16 mouse cellular contexts compared by ENCODE assay signal in genomic region chr8:70490880-70491495, GRCm38 (mm10). TPM values are rescaled to one million over a fixed set of nuclear protein-coding genes. Genes with fewer than 3 reads are reported as not detected.
DNase-seq lines count a peak whose midpoint lies in the region; ATAC-seq and TF ChIP-seq lines count a peak whose summit lies in the region.
"Had no signal": no experiment of that assay in that cellular context is flagged by ENCODE, and none has a peak within 500 bp of the region (broad histone marks: within the 10 kb centered on the region; RNA-seq: fewer than 3 reads in every experiment).

No protein-coding gene starts in this region.

- no peak overlapping the region for H3K9ac ChIP-seq in intestine, postnatal 0 days (ENCODE audit: low read depth, low read length)
- H3K9ac ChIP-seq in intestine, embryonic 16.5 days (ENCODE audit: low read depth, low read length), result no peak overlapping the region
- H3K9ac ChIP-seq in neural tube, embryonic 15.5 days (replicated peaks), result no peak overlapping the region
- peak overlapping the region; percentile 58 for H3K9ac ChIP-seq in embryonic facial prominence, embryonic 13.5 days
- no peak overlapping the region for H3K9ac ChIP-seq in neural tube, embryonic 11.5 days (ENCODE audit: low read length)
- H3K9ac ChIP-seq: liver, embryonic 12.5 days had no signal

- DNase-seq in neural tube, embryonic 10.5 days (ENCODE audit: extremely low spot score, low spot score), result peak; percentile 59
- no peak for DNase-seq in neural tube, embryonic 11.5 days (ENCODE audit: low spot score)
- DNase-seq: adrenal gland, postnatal 25 days; gastrocnemius, postnatal 14 days had no signal

- H3K27ac ChIP-seq in intestine, postnatal 0 days (ENCODE audit: low read depth, low read length), result no peak overlapping the region
- no peak overlapping the region for H3K27ac ChIP-seq in intestine, embryonic 16.5 days (ENCODE audit: low read length)
- no peak overlapping the region for H3K27ac ChIP-seq in neural tube, embryonic 15.5 days (replicated peaks)
- H3K27ac ChIP-seq in embryonic facial prominence, embryonic 13.5 days, result peak overlapping the region; percentile 89
- no peak overlapping the region for H3K27ac ChIP-seq in neural tube, embryonic 11.5 days (ENCODE audit: low read depth, low read length)
- H3K27ac ChIP-seq: left cerebral cortex, adult 2 months; liver, embryonic 12.5 days; stomach, postnatal 0 days had no signal

- no peak for TF ChIP-seq CTCF in intestine, postnatal 0 days (IDR thresholded peaks at IDR 0.05; ENCODE audit: low read depth)

- H3K36me3 ChIP-seq in intestine, postnatal 0 days (ENCODE audit: control insufficient read depth, insufficient read depth), result no peaks in the 10 kb centered on the region
- no peaks in the 10 kb centered on the region for H3K36me3 ChIP-seq in intestine, embryonic 16.5 days (ENCODE audit: control insufficient read depth, insufficient read depth, low read length)
- no peaks in the 10 kb centered on the region for H3K36me3 ChIP-seq in neural tube, embryonic 15.5 days
- no peaks in the 10 kb centered on the region for H3K36me3 ChIP-seq in embryonic facial prominence, embryonic 13.5 days
- H3K36me3 ChIP-seq in neural tube, embryonic 11.5 days (ENCODE audit: control insufficient read depth, insufficient read depth, low read length), result no peaks in the 10 kb centered on the region
- H3K36me3 ChIP-seq: liver, embryonic 12.5 days had no signal

- WGBS in intestine, postnatal 0 days, result 6% methylated on average over 20 of the region's 20 CpGs
- 6% methylated on average over 20 of the region's 20 CpGs for WGBS in intestine, embryonic 16.5 days
- WGBS in neural tube, embryonic 15.5 days, result 1% methylated on average over 20 of the region's 20 CpGs
- 3% methylated on average over 20 of the region's 20 CpGs for WGBS in embryonic facial prominence, embryonic 13.5 days
- WGBS in neural tube, embryonic 11.5 days, result 2% methylated on average over 20 of the region's 20 CpGs

- no peak overlapping the region for H3K4me3 ChIP-seq in intestine, postnatal 0 days (ENCODE audit: low read depth, low read length)
- H3K4me3 ChIP-seq in intestine, embryonic 16.5 days (ENCODE audit: low read length), result no peak overlapping the region
- H3K4me3 ChIP-seq in neural tube, embryonic 15.5 days (replicated peaks), result no peak overlapping the region
- peak overlapping the region; percentile 66 for H3K4me3 ChIP-seq in embryonic facial prominence, embryonic 13.5 days
- H3K4me3 ChIP-seq in neural tube, embryonic 11.5 days (ENCODE audit: low read depth, low read length), result peak overlapping the region; percentile 4; the same call in 1 of the 2 replicates
- H3K4me3 ChIP-seq: left cerebral cortex, adult 2 months; liver, embryonic 12.5 days had no signal

- ATAC-seq in intestine, postnatal 0 days, result no peak
- ATAC-seq in intestine, embryonic 16.5 days, result no peak
- ATAC-seq in neural tube, embryonic 15.5 days (ENCODE audit: low FRiP score), result no peak
- ATAC-seq in embryonic facial prominence, embryonic 13.5 days (ENCODE audit: insufficient number of reproducible peaks, insufficient read depth, low FRiP score, low TSS enrichment, low read depth), result no peak
- no peak for ATAC-seq in neural tube, embryonic 11.5 days (ENCODE audit: insufficient read depth, low FRiP score, low TSS enrichment)
- no peak for ATAC-seq in erythroblast, adult 5-6 weeks (replicated peaks; ENCODE audit: low FRiP score, poor library complexity, severe bottlenecking)
- ATAC-seq: forebrain, embryonic 16.5 days; liver, embryonic 12.5 days had no signal

- peaks cover 98% of the 10 kb centered on the region for H3K27me3 ChIP-seq in intestine, postnatal 0 days (replicated peaks; ENCODE audit: control insufficient read depth, insufficient read depth, low read length)
- H3K27me3 ChIP-seq in intestine, embryonic 16.5 days (replicated peaks; ENCODE audit: control insufficient read depth, insufficient read depth, low read length), result peaks cover 98% of the 10 kb centered on the region
- peaks cover 93% of the 10 kb centered on the region for H3K27me3 ChIP-seq in neural tube, embryonic 15.5 days (replicated peaks)
- H3K27me3 ChIP-seq in embryonic facial prominence, embryonic 13.5 days, result peaks cover 96% of the 10 kb centered on the region
- peaks cover 96% of the 10 kb centered on the region for H3K27me3 ChIP-seq in neural tube, embryonic 11.5 days (ENCODE audit: control insufficient read depth, insufficient read depth, low read length)

- 0 out of 2 replicates have a peak overlapping the region, but pooled peaks have one; percentile 13 for H3K4me2 ChIP-seq in intestine, postnatal 0 days (replicated peaks; ENCODE audit: low read depth)
- H3K4me2 ChIP-seq in intestine, embryonic 16.5 days (ENCODE audit: low read depth, low read length), result no peak overlapping the region
- H3K4me2 ChIP-seq in neural tube, embryonic 15.5 days, result no peak overlapping the region
- H3K4me2 ChIP-seq in embryonic facial prominence, embryonic 13.5 days, result peak overlapping the region; percentile 82
- H3K4me2 ChIP-seq in neural tube, embryonic 11.5 days (ENCODE audit: low read depth), result no peak overlapping the region
- H3K4me2 ChIP-seq: liver, embryonic 12.5 days had no signal

- peaks cover 6% of the 10 kb centered on the region; the same call in 1 of the 2 replicates for H3K4me1 ChIP-seq in intestine, postnatal 0 days (replicated peaks; ENCODE audit: control insufficient read depth, insufficient read depth, low read length)
- H3K4me1 ChIP-seq in intestine, embryonic 16.5 days (ENCODE audit: control insufficient read depth, insufficient read depth, low read length), result peaks cover 44% of the 10 kb centered on the region
- peaks cover 76% of the 10 kb centered on the region for H3K4me1 ChIP-seq in neural tube, embryonic 15.5 days
- H3K4me1 ChIP-seq in embryonic facial prominence, embryonic 13.5 days, result peaks cover 92% of the 10 kb centered on the region
- H3K4me1 ChIP-seq in neural tube, embryonic 11.5 days (ENCODE audit: control insufficient read depth, insufficient read depth, low read length), result peaks cover 38% of the 10 kb centered on the region

- no peaks in the 10 kb centered on the region for H3K9me3 ChIP-seq in intestine, postnatal 0 days (ENCODE audit: control insufficient read depth)
- no peaks in the 10 kb centered on the region for H3K9me3 ChIP-seq in intestine, embryonic 16.5 days (ENCODE audit: control insufficient read depth, low read length)
- H3K9me3 ChIP-seq in neural tube, embryonic 15.5 days (replicated peaks), result no peaks in the 10 kb centered on the region
- H3K9me3 ChIP-seq in embryonic facial prominence, embryonic 13.5 days, result no peaks in the 10 kb centered on the region
- H3K9me3 ChIP-seq in neural tube, embryonic 11.5 days (ENCODE audit: control insufficient read depth, low read length), result no peaks in the 10 kb centered on the region
- H3K9me3 ChIP-seq: liver, embryonic 12.5 days had no signal

RNA-seq across cellular contexts. Expression of gene Crlf1, which starts 2.0 kb away (rescaled TPM):
- 0.61 and 0.81 TPM in 2 replicates for polyA plus RNA-seq in intestine, postnatal 0 days (2015; fragmentation: Nextera tagmentation; extraction: Ambion mirVana)
- 1.6 and 1.7 TPM in 2 replicates for polyA plus RNA-seq in intestine, embryonic 16.5 days (2015; fragmentation: Nextera tagmentation; extraction: Ambion mirVana)
- 7.9 and 8.7 TPM in 2 replicates for polyA plus RNA-seq in neural tube, embryonic 15.5 days (2015; fragmentation: Nextera tagmentation; extraction: Ambion mirVana)
- polyA plus RNA-seq in embryonic facial prominence, embryonic 13.5 days (2015; fragmentation: Nextera tagmentation; extraction: Ambion mirVana), result 152 and 159 TPM in 2 replicates
- 3.4 and 3.7 TPM in 2 replicates for polyA plus RNA-seq in neural tube, embryonic 11.5 days (2014; fragmentation: Nextera tagmentation; extraction: Ambion mirVana)
- 3.7 TPM in 1 of 2 replicates, not detected in the other for total RNA-seq in erythroblast, adult 5-6 weeks (2015; ENCODE audit: low replicate concordance)
- 2.5 TPM in 1 of 2 replicates, not detected in the other for total RNA-seq in erythroblast, adult 5-6 weeks (2017; ENCODE audit: low replicate concordance)
- total RNA-seq: common myeloid progenitor, adult 5-6 weeks; megakaryocyte, adult 5-6 weeks had no signal

RNA-seq across cellular contexts. Expression of gene Tmem59l, which starts 3.8 kb away (rescaled TPM):
- polyA plus RNA-seq in intestine, postnatal 0 days (2015; fragmentation: Nextera tagmentation; extraction: Ambion mirVana), result 2.3 and 2.4 TPM in 2 replicates
- polyA plus RNA-seq in intestine, embryonic 16.5 days (2015; fragmentation: Nextera tagmentation; extraction: Ambion mirVana), result 2.9 and 3.3 TPM in 2 replicates
- polyA plus RNA-seq in neural tube, embryonic 15.5 days (2015; fragmentation: Nextera tagmentation; extraction: Ambion mirVana), result 153 and 188 TPM in 2 replicates
- polyA plus RNA-seq in embryonic facial prominence, embryonic 13.5 days (2015; fragmentation: Nextera tagmentation; extraction: Ambion mirVana), result 32.3 and 34.8 TPM in 2 replicates
- polyA plus RNA-seq in neural tube, embryonic 11.5 days (2014; fragmentation: Nextera tagmentation; extraction: Ambion mirVana), result 19.3 and 20.7 TPM in 2 replicates
- not detected in 2 replicates for total RNA-seq in erythroblast, adult 5-6 weeks (2015; ENCODE audit: low replicate concordance)
- not detected in 2 replicates for total RNA-seq in erythroblast, adult 5-6 weeks (2017; ENCODE audit: low replicate concordance)
- total RNA-seq: CH12.LX; common myeloid progenitor, adult 5-6 weeks; gastrocnemius, postnatal 14 days; megakaryocyte, adult 5-6 weeks had no signal

RNA-seq across cellular contexts. Expression of gene Klhl26, which starts 14.2 kb away (rescaled TPM):
- 9.3 and 10.5 TPM in 2 replicates for polyA plus RNA-seq in intestine, postnatal 0 days (2015; fragmentation: Nextera tagmentation; extraction: Ambion mirVana)
- polyA plus RNA-seq in intestine, embryonic 16.5 days (2015; fragmentation: Nextera tagmentation; extraction: Ambion mirVana), result 21.2 and 21.5 TPM in 2 replicates
- polyA plus RNA-seq in neural tube, embryonic 15.5 days (2015; fragmentation: Nextera tagmentation; extraction: Ambion mirVana), result 33.3 and 35.0 TPM in 2 replicates
- 28.2 and 30.8 TPM in 2 replicates for polyA plus RNA-seq in embryonic facial prominence, embryonic 13.5 days (2015; fragmentation: Nextera tagmentation; extraction: Ambion mirVana)
- 14.6 and 17.0 TPM in 2 replicates for polyA plus RNA-seq in neural tube, embryonic 11.5 days (2014; fragmentation: Nextera tagmentation; extraction: Ambion mirVana)
- total RNA-seq in erythroblast, adult 5-6 weeks (2015; ENCODE audit: low replicate concordance), result 0.38 and 1.7 TPM in 2 replicates
- 1.8 and 2.8 TPM in 2 replicates for total RNA-seq in erythroblast, adult 5-6 weeks (2017; ENCODE audit: low replicate concordance)

RNA-seq across cellular contexts. Expression of gene Rex1bd, which starts 15.6 kb away (rescaled TPM):
- polyA plus RNA-seq in intestine, postnatal 0 days (2015; fragmentation: Nextera tagmentation; extraction: Ambion mirVana), result 145 and 148 TPM in 2 replicates
- polyA plus RNA-seq in intestine, embryonic 16.5 days (2015; fragmentation: Nextera tagmentation; extraction: Ambion mirVana), result 130 and 137 TPM in 2 replicates
- 165 and 181 TPM in 2 replicates for polyA plus RNA-seq in neural tube, embryonic 15.5 days (2015; fragmentation: Nextera tagmentation; extraction: Ambion mirVana)
- polyA plus RNA-seq in embryonic facial prominence, embryonic 13.5 days (2015; fragmentation: Nextera tagmentation; extraction: Ambion mirVana), result 169 and 178 TPM in 2 replicates
- 118 and 132 TPM in 2 replicates for polyA plus RNA-seq in neural tube, embryonic 11.5 days (2014; fragmentation: Nextera tagmentation; extraction: Ambion mirVana)
- 2.9 and 14.0 TPM in 2 replicates for total RNA-seq in erythroblast, adult 5-6 weeks (2015; ENCODE audit: low replicate concordance)
- 5.2 and 9.5 TPM in 2 replicates for total RNA-seq in erythroblast, adult 5-6 weeks (2017; ENCODE audit: low replicate concordance)

RNA-seq across cellular contexts. Expression of gene Uba52, which starts 19.6 kb away (rescaled TPM):
- polyA plus RNA-seq in intestine, postnatal 0 days (2015; fragmentation: Nextera tagmentation; extraction: Ambion mirVana), result 805 and 863 TPM in 2 replicates
- 991 TPM in 2 replicates for polyA plus RNA-seq in intestine, embryonic 16.5 days (2015; fragmentation: Nextera tagmentation; extraction: Ambion mirVana)
- 653 and 714 TPM in 2 replicates for polyA plus RNA-seq in neural tube, embryonic 15.5 days (2015; fragmentation: Nextera tagmentation; extraction: Ambion mirVana)
- polyA plus RNA-seq in embryonic facial prominence, embryonic 13.5 days (2015; fragmentation: Nextera tagmentation; extraction: Ambion mirVana), result 987 and 1,032 TPM in 2 replicates
- polyA plus RNA-seq in neural tube, embryonic 11.5 days (2014; fragmentation: Nextera tagmentation; extraction: Ambion mirVana), result 809 and 814 TPM in 2 replicates
- total RNA-seq in erythroblast, adult 5-6 weeks (2015; ENCODE audit: low replicate concordance), result 653 and 914 TPM in 2 replicates
- total RNA-seq in erythroblast, adult 5-6 weeks (2017; ENCODE audit: low replicate concordance), result 249 and 1,009 TPM in 2 replicates

Comparison
In these comparisons a context has a peak if more than half of its experiments do, and no peak if none do; other contexts are left out.
1. H3K4me2 ChIP-seq: peak in intestine, postnatal 0 days (single experiment) and embryonic facial prominence, embryonic 13.5 days (single experiment); none in intestine, embryonic 16.5 days (single experiment), neural tube, embryonic 15.5 days (single experiment) and neural tube, embryonic 11.5 days (single experiment).
2. H3K4me3 ChIP-seq: peak in embryonic facial prominence, embryonic 13.5 days (single experiment) and neural tube, embryonic 11.5 days (single experiment); none in intestine, postnatal 0 days (single experiment), intestine, embryonic 16.5 days (single experiment) and neural tube, embryonic 15.5 days (single experiment).
3. RNA of gene Crlf1, which starts 2.0 kb away (polyA plus RNA-seq): 152 to 159 TPM in embryonic facial prominence, embryonic 13.5 days; 7.9 to 8.7 TPM in neural tube, embryonic 15.5 days, 3.4 to 3.7 TPM in neural tube, embryonic 11.5 days, 1.6 to 1.7 TPM in intestine, embryonic 16.5 days and 0.61 to 0.81 TPM in intestine, postnatal 0 days; every median in the first group is over 10 times any median in the second.